In genomic region chr1:159280072-159280471, GRCm38 (mm10) we compare ENCODE assay signal across 22 mouse cellular contexts. TPM values are rescaled to one million over a fixed set of nuclear protein-coding genes. Genes with fewer than 3 reads are reported as not detected.
A peak's percentile ranks its signal among the peaks of the same experiment; 100 is the strongest.
DNase-seq lines count a peak whose midpoint lies in the region; ATAC-seq lines count a peak whose summit lies in the region.
"Had no signal": no experiment of that assay in that cellular context is flagged by ENCODE, and none has a peak within 500 bp of the region (broad histone marks: within the 10 kb centered on the region; RNA-seq: fewer than 3 reads in every experiment).

No protein-coding gene starts in this region.

- peak; percentile 50 to 59 for DNase-seq in adrenal gland, adult (ENCODE audit: inconsistent age in 2 of 2, low spot score in 1 of 2)
- no peak for DNase-seq in adrenal gland, adult 8-10 months
- peak; percentile 15 for DNase-seq in adrenal gland, postnatal 10 days
- DNase-seq in adrenal gland, postnatal 25 days = no peak
- peak; percentile 56 for DNase-seq in midbrain, embryonic 11.5 days (ENCODE audit: low spot score, missing footprints)
- no peak for DNase-seq in midbrain, embryonic 10.5 days (ENCODE audit: low spot score)
- DNase-seq: B cell, adult 2 months; cerebellum, adult 11-12 months; cerebellum, adult 2 months; cerebellum, adult 9-10 months; cerebellum, postnatal 10 days; cerebellum, postnatal 25 days; forebrain, postnatal 0 days had no signal

- 0 out of 2 replicates have a peak, but pooled peaks cover 2% of the 10 kb centered on the region for H3K36me3 ChIP-seq in midbrain, embryonic 11.5 days (ENCODE audit: control insufficient read depth, insufficient read depth, low read length)
- peaks cover 45% of the 10 kb centered on the region for H3K36me3 ChIP-seq in midbrain, embryonic 10.5 days

- H3K4me1 ChIP-seq in midbrain, embryonic 11.5 days (ENCODE audit: control insufficient read depth, insufficient read depth, low read length) = no peaks in the 10 kb centered on the region
- H3K4me1 ChIP-seq in midbrain, embryonic 10.5 days = no peaks in the 10 kb centered on the region
- H3K4me1 ChIP-seq: embryonic facial prominence, embryonic 10.5 days; embryonic facial prominence, embryonic 12.5 days; forebrain, embryonic 13.5 days; forebrain, embryonic 15.5 days had no signal

- no peak overlapping the region for H3K27ac ChIP-seq in midbrain, embryonic 11.5 days (ENCODE audit: low read depth, low read length)
- no peak overlapping the region for H3K27ac ChIP-seq in midbrain, embryonic 10.5 days (replicated peaks)
- H3K27ac ChIP-seq: embryonic facial prominence, embryonic 10.5 days; embryonic facial prominence, embryonic 12.5 days; forebrain, embryonic 13.5 days; forebrain, embryonic 15.5 days had no signal

- H3K4me2 ChIP-seq in midbrain, embryonic 11.5 days = no peak overlapping the region
- H3K4me2 ChIP-seq: embryonic facial prominence, embryonic 12.5 days; forebrain, embryonic 13.5 days; forebrain, embryonic 15.5 days had no signal

- 93% methylated on average over 1 of the region's 1 CpGs for WGBS in midbrain, embryonic 11.5 days
- 90% methylated on average over 1 of the region's 1 CpGs for WGBS in midbrain, embryonic 10.5 days

- ATAC-seq in midbrain, embryonic 11.5 days (ENCODE audit: low FRiP score) = no peak
- ATAC-seq: activated CD4-positive, CD25-positive, alpha-beta regulatory T cell, adult 4 months; CD4-positive, CD25-positive, alpha-beta regulatory T cell, adult 4 months; forebrain, embryonic 13.5 days; forebrain, embryonic 15.5 days; forebrain, postnatal 0 days; Patski had no signal

- H3K9me3 ChIP-seq in midbrain, embryonic 11.5 days (ENCODE audit: control insufficient read depth, low read length) = no peaks in the 10 kb centered on the region
- H3K9me3 ChIP-seq in midbrain, embryonic 10.5 days (replicated peaks) = no peaks in the 10 kb centered on the region
- H3K9me3 ChIP-seq: embryonic facial prominence, embryonic 10.5 days; embryonic facial prominence, embryonic 12.5 days; forebrain, embryonic 13.5 days; forebrain, embryonic 15.5 days; G1E had no signal

- H3K27me3 ChIP-seq in midbrain, embryonic 11.5 days (ENCODE audit: control insufficient read depth, insufficient read depth, low read length) = no peaks in the 10 kb centered on the region
- no peaks in the 10 kb centered on the region for H3K27me3 ChIP-seq in midbrain, embryonic 10.5 days (ENCODE audit: low read depth, poor library complexity, severe bottlenecking)
- H3K27me3 ChIP-seq: CH12.LX; embryonic facial prominence, embryonic 12.5 days; forebrain, embryonic 13.5 days; forebrain, embryonic 15.5 days; Patski had no signal

- no peak overlapping the region for H3K4me3 ChIP-seq in midbrain, embryonic 11.5 days (ENCODE audit: low read depth, low read length)
- H3K4me3 ChIP-seq in midbrain, embryonic 10.5 days = no peak overlapping the region
- H3K4me3 ChIP-seq: embryonic facial prominence, embryonic 10.5 days; embryonic facial prominence, embryonic 12.5 days; forebrain, embryonic 13.5 days; forebrain, embryonic 15.5 days had no signal

- H3K9ac ChIP-seq in midbrain, embryonic 11.5 days (ENCODE audit: low read length) = no peak overlapping the region
- H3K9ac ChIP-seq: embryonic facial prominence, embryonic 12.5 days; forebrain, embryonic 13.5 days; forebrain, embryonic 15.5 days; forebrain, postnatal 0 days had no signal

RNA-seq across cellular contexts. Expression of gene Cop1, which starts 48.0 kb away (rescaled TPM):
- 100 to 1,000 TPM; 131 to 165 (median 145) TPM for total RNA-seq in adrenal gland, adult 8-10 months (2022)
- total RNA-seq in adrenal gland, postnatal 10 days (2021) = 100 to 1,000 TPM; 120 to 136 TPM
- 213 and 216 TPM in 2 replicates for total RNA-seq in adrenal gland, postnatal 25 days (2021)
- 102 and 126 TPM in 2 replicates for polyA plus RNA-seq in midbrain, embryonic 11.5 days (2014; fragmentation: Nextera tagmentation; extraction: Ambion mirVana)
- polyA plus RNA-seq in midbrain, embryonic 10.5 days (2016; fragmentation: Nextera tagmentation; extraction: Ambion mirVana) = 15.3 and 17.0 TPM in 2 replicates

Comparison
In these comparisons a context has a peak if more than half of its experiments do, and no peak if none do; other contexts are left out.
1. DNase-seq: peak in adrenal gland, adult (2 of 2), adrenal gland, postnatal 10 days (single experiment) and midbrain, embryonic 11.5 days (single experiment); none in adrenal gland, adult 8-10 months (single experiment), adrenal gland, postnatal 25 days (single experiment) and midbrain, embryonic 10.5 days (single experiment).